Mouse (Mus musculus) neural tube, embryonic 14.5 days (tissue): ENCODE measurements around the gene Sulf2. TPM values are rescaled to one million over a fixed set of nuclear protein-coding genes. Genes with fewer than 3 reads are reported as not detected.

Experiments used
- ATAC-seq: fragments of 200-750 bp; cut with Nextera tagmentation; 2 replicates; pipeline ENCODE4 v1.8.0; 2017; ENCODE audit warnings: low read depth, mild to moderate bottlenecking, moderate TSS enrichment, moderate library complexity
- H3K27ac ChIP-seq: fragments of 300-500 bp; sonication (generic); 2 replicates; pipeline ENCODE4 v1.5.1; 2014; ENCODE audit warnings: low read depth, mild to moderate bottlenecking, control low read depth, low read length, moderate library complexity, mixed read lengths
- H3K27me3 ChIP-seq: fragments of 300-500 bp; sonication (generic); 2 replicates; pipeline ENCODE4 v1.6.1; 2014; ENCODE audit warnings: low read length; ENCODE audit not compliant: control insufficient read depth, insufficient read depth
- H3K36me3 ChIP-seq: fragments of 300-500 bp; sonication (generic); 2 replicates; pipeline ENCODE4 v1.6.1; 2014; ENCODE audit warnings: low read length, mixed read lengths; ENCODE audit not compliant: control insufficient read depth, insufficient read depth
- H3K4me1 ChIP-seq: fragments of 300-500 bp; sonication (generic); 2 replicates; pipeline ENCODE4 v1.6.1; 2014; ENCODE audit warnings: low read length; ENCODE audit not compliant: control insufficient read depth, insufficient read depth
- H3K4me2 ChIP-seq: fragments of 300-500 bp; sonication (generic); 2 replicates; pipeline ENCODE4 v1.6.1; 2014; ENCODE audit warnings: mild to moderate bottlenecking, low read depth, low read length, control low read depth
- H3K4me3 ChIP-seq: fragments of 300-500 bp; sonication (generic); 2 replicates; pipeline ENCODE4 v1.5.1; 2014; ENCODE audit warnings: low read depth, low read length, control low read depth, mixed read lengths
- H3K9ac ChIP-seq: fragments of 300-500 bp; sonication (generic); replicated peaks from 2 replicates; pipeline ENCODE4 v1.6.1; 2014; ENCODE audit warnings: low read depth, mild to moderate bottlenecking, control low read depth, low read length, mixed read lengths
- H3K9me3 ChIP-seq: fragments of 300-500 bp; sonication (generic); 2 replicates; pipeline ENCODE4 v1.6.1; 2016; ENCODE audit warnings: low read length; ENCODE audit not compliant: control insufficient read depth
- WGBS: fragments of 180-500 bp; shearing (Covaris S2); extraction: QIAGEN DNeasy Blood & Tissue Kit; methylation state at CpG from one replicate; pipeline ENCODE4 v1.1.7; 2014; 5-methylcytosine and 5-hydroxymethylcytosine counted together
- polyA plus RNA-seq: library from polyadenylated mRNA; unstranded; fragments of >200 nt; fragmentation: Nextera tagmentation; extraction: Ambion mirVana; gene quantifications from 2 replicates; pipeline ENCODE4 v1.2.1, GENCODE M21; 2014

The Sulf2 gene
- polyA plus RNA-seq, 1 experiment from 2014 or later: 141 TPM

DNA sequence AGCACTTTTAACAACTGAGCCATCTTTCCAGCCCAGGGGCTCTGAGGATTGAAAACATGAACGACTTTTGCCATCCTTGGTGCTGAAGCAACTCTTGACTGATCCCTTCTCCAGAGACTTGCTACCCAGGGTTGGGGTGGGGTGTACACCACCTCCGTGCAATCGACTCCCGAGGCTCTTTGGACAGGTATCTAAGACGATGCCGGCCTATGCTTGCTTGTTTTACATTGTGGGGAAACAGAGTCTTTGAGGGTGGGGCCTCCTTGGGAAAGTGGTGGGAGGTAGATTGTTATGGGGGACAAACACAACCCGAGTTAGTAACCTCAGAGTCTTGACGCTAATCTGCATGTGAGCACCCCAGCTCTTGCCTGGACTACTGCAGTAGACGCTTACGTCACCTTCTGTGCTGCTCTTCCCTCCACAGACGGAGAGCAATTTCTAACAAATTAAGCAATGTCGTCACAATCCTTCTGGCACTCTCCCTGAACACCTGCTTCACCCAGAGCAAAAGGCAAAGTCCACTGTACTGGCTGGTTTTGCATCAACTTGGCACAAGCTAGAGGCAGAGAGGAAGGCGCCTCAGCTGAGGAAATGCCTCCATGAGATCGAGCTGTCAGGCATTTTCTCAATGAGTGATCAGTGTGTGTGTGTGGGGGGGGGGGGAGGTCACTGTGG lies 33.6 kb downstream of the Sulf2 start:
- Histone ChIP-seq H3K4me2 (no peak overlapping the region), H3K36me3 (no peaks in the 10 kb centered on the region), H3K4me1 (no peaks in the 10 kb centered on the region), H3K4me3 (no peak overlapping the region), H3K9ac (no peak overlapping the region), H3K9me3 (no peaks in the 10 kb centered on the region), H3K27ac (no peak overlapping the region), H3K27me3 (no peaks in the 10 kb centered on the region)
- 81% methylated on average over 14 of the region's 14 CpGs for WGBS
- ATAC-seq: no peak

DNA sequence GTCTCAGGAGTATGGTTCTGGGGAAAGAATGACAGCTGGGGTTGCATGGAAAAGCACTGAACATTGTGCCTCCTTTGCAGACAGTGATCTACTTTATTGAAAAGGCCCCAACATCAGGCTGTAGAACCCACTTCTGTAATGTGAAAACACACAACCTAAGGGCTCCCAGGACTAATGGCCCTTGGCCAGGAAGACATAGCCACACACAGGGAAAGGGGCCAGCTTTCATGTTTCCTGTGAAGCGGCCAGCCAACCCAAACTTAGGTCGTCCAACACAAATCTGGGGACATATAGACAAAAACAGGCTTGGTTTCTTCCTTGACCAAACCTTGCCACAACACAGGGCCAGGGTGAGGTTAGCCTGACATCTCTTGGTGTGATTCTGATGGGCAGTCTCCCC lies 35.5 kb downstream of the Sulf2 start:
- 93% methylated on average over 2 of the region's 2 CpGs for WGBS
- H3K27ac ChIP-seq: no peak overlapping the region
- H3K27me3 ChIP-seq: no peaks in the 10 kb centered on the region

DNA sequence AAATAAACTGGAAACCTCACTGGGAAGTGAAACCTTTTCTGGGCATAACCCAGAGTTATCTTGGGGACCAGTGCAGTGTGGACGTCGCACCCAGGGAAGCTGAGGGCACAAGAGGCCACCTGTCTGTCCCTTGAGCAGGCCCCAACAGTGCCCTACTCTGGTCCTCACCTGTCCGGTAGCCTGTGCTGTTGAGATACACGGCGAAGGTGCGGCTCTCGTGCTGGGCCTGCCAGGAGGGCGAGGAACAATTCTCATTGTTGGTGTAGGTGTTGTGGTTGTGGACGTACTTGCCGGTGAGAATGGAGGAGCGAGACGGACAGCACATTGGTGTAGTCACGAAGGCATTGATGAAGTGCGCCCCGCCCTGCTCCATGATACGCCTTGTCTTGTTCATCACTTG lies 38.8 kb downstream of the Sulf2 start:
- Histone ChIP-seq H3K4me3 (no peak overlapping the region), H3K36me3 (0 out of 2 replicates have a peak, but pooled peaks cover 3% of the 10 kb centered on the region), H3K9ac (no peak overlapping the region), H3K27ac (no peak overlapping the region), H3K4me2 (no peak overlapping the region), H3K4me1 (no peaks in the 10 kb centered on the region), H3K9me3 (no peaks in the 10 kb centered on the region), H3K27me3 (no peaks in the 10 kb centered on the region)
- WGBS: 97% methylated on average over 16 of the region's 16 CpGs
- no peak for ATAC-seq

More for the DNA sequence above, 35.5 kb downstream of the Sulf2 start:
- Histone ChIP-seq H3K4me3 (no peak overlapping the region), H3K4me1 (no peaks in the 10 kb centered on the region), H3K4me2 (no peak overlapping the region), H3K36me3 (0 out of 2 replicates have a peak, but pooled peaks cover 3% of the 10 kb centered on the region), H3K9ac (no peak overlapping the region), H3K9me3 (no peaks in the 10 kb centered on the region)
- no peak for ATAC-seq

DNA sequence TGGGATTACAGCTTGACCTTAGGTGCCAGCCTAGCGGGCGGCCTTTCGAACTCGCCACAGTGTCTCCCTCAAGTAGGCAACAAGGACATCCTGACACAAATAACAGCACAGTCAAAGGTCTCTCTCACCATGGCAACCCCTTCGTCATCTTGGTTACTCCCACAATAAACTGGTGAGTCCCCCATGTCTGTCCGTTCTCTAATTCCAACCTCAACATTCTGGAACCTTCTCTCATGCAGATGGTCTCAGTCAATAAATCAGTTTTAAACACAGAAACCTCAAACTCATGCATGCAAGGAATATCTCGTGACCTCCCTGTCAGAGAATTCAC lies 39.2 kb downstream of the Sulf2 start:
- Histone ChIP-seq H3K27me3 (no peaks in the 10 kb centered on the region), H3K36me3 (0 out of 2 replicates have a peak, but pooled peaks cover 3% of the 10 kb centered on the region), H3K9me3 (no peaks in the 10 kb centered on the region), H3K4me1 (no peaks in the 10 kb centered on the region), H3K4me2 (no peak overlapping the region), H3K27ac (no peak overlapping the region), H3K9ac (no peak overlapping the region), H3K4me3 (no peak overlapping the region)
- no peak for ATAC-seq
- WGBS: 83% methylated on average over 7 of the region's 7 CpGs

DNA sequence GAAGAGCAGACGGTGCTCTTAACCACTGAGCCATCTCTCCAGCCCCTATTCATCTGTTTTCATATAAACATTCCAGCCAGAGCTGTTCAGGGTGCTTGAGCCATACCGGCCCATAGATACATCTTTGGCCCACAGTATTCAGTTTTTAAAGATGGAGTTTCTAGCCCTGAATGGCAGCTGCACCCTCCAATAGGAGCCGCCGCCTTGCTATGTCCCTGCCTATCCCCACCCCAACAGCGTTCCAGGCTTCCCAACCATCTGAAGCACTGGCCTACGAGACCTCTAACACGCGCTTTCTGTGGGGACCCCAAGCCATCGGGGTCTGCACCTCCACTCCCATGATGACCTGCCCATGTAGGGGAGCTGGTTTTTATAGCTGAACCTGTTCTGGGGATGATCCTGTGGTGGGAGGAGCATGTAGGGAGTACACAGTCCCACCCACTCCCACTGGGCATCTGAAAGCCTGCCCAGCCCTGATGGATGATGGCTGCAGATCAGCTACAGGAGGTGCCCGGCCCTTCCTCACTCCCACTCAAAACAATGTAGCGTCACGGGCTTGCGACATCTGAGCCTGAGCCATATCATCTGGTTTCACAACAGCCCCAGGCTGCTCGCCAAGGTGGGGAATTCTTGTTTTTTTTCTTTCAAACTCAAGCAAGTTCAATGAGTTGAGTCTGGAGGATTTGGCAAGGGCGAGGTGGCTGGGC lies 39.7 kb downstream of the Sulf2 start:
- H3K27ac ChIP-seq: no peak overlapping the region
- H3K4me3 ChIP-seq: no peak overlapping the region
- no peak for ATAC-seq
- 0 out of 2 replicates have a peak, but pooled peaks cover 3% of the 10 kb centered on the region for H3K36me3 ChIP-seq
- H3K9ac ChIP-seq: no peak overlapping the region
- H3K4me2 ChIP-seq: no peak overlapping the region
- H3K9me3 ChIP-seq: no peaks in the 10 kb centered on the region
- no peaks in the 10 kb centered on the region for H3K4me1 ChIP-seq
- WGBS: 91% methylated on average over 15 of the region's 15 CpGs
- H3K27me3 ChIP-seq: no peaks in the 10 kb centered on the region

DNA sequence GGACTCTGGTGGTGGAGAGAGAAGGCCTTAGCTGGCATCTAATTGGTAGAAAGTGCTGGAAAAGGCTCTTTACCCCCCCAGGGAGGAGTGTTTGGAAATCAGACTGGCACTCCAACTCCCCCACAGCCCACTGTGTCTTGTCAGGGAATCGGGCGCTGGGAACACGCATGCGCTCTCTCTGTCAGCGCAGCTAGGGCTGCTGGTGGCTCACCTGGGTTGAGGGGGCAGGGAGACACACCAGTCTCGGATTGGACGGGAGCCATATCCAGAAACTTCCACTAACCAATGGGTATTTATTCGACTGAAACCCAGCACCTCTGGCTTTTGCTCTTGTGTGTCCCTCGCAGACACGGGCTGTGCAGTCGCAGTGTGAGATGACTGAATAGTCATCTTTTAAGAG lies 42.5 kb downstream of the Sulf2 start:
- H3K27ac ChIP-seq: no peak overlapping the region
- no peak overlapping the region for H3K4me3 ChIP-seq
- 0 out of 2 replicates have a peak, but pooled peaks cover 3% of the 10 kb centered on the region for H3K36me3 ChIP-seq
- no peak overlapping the region for H3K9ac ChIP-seq
- no peaks in the 10 kb centered on the region for H3K9me3 ChIP-seq
- WGBS: 96% methylated on average over 11 of the region's 11 CpGs
- no peak for ATAC-seq
- no peak overlapping the region for H3K4me2 ChIP-seq
- no peaks in the 10 kb centered on the region for H3K27me3 ChIP-seq
- no peaks in the 10 kb centered on the region for H3K4me1 ChIP-seq

DNA sequence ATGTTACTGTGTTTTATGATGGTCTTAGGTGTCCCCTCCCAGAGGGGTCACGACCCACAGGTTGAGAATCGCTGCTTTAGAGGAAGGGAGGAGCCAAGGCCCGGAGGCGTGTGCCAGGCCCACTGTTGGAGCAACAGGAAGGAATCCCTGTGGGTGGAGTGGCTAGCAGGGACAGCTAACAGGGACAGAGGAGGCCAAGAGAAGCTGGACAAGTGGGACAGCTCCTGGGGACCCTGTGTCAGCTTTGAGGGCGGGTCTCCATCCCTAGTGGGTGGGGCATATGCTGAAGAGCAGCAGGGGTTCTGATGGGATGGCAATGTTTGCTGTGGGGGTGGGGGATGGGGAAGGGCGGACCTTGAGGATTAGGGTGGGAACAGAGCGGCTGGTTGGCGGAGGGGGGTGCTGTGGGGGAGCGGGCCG lies 43.6 kb downstream of the Sulf2 start:
- H3K9ac ChIP-seq: no peak overlapping the region
- 44% methylated on average over 10 of the region's 10 CpGs for WGBS
- no peaks in the 10 kb centered on the region for H3K4me1 ChIP-seq
- no peak overlapping the region for H3K4me3 ChIP-seq
- H3K27ac ChIP-seq: no peak overlapping the region
- no peaks in the 10 kb centered on the region for H3K27me3 ChIP-seq
- no peak overlapping the region for H3K4me2 ChIP-seq
- H3K36me3 ChIP-seq: 0 out of 2 replicates have a peak, but pooled peaks cover 3% of the 10 kb centered on the region
- no peaks in the 10 kb centered on the region for H3K9me3 ChIP-seq
- no peak for ATAC-seq

DNA sequence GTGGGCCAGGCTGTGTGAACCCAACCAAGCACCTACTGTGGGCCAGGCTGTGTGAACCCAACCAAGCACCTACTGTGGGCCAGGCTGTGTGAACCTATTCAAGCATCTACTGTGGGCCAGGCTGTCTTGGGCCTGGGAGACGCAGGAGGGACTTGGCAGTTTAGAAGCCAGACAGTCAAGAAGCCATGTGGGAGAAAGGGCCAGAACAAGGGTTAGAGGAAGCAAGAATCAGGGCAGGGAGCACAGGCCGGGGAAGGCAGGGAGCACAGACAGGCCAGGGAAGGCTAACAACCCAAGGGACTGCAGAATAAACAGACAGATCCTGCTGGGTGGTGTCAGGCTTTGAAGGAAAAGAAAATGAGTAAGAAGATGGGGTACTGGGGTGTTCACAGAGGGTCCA lies 44.2 kb downstream of the Sulf2 start:
- 81% methylated on average over 2 of the region's 2 CpGs for WGBS
- H3K36me3 ChIP-seq: no peaks in the 10 kb centered on the region
- H3K4me3 ChIP-seq: no peak overlapping the region
- no peaks in the 10 kb centered on the region for H3K4me1 ChIP-seq
- no peak for ATAC-seq
- no peaks in the 10 kb centered on the region for H3K27me3 ChIP-seq
- H3K9me3 ChIP-seq: no peaks in the 10 kb centered on the region
- H3K4me2 ChIP-seq: no peak overlapping the region
- H3K9ac ChIP-seq: no peak overlapping the region
- no peak overlapping the region for H3K27ac ChIP-seq

DNA sequence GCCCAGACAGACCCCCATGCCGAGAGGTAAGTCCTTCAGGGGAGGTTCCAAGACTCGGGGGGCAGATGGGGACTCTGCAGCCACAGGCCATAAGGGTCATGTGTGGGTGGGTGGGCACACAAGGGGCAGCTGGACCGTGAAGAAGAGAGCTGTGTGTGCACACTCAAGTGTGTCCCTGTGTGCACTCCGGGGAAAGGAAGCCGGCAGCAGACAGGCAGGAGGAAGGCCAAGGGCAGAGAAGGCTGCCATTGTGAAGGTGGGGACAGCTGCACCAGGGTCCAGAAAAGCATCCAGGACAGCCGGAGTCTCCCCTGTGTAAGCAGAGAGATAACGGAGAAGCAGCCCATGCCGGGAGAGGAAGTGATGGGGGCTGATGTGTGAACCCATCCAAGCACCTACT lies 44.7 kb downstream of the Sulf2 start:
- no peak overlapping the region for H3K27ac ChIP-seq
- H3K27me3 ChIP-seq: no peaks in the 10 kb centered on the region
- H3K4me1 ChIP-seq: no peaks in the 10 kb centered on the region
- no peaks in the 10 kb centered on the region for H3K9me3 ChIP-seq
- H3K36me3 ChIP-seq: no peaks in the 10 kb centered on the region
- no peak for ATAC-seq
- H3K4me2 ChIP-seq: no peak overlapping the region
- H3K4me3 ChIP-seq: no peak overlapping the region
- WGBS: 72% methylated on average over 8 of the region's 8 CpGs
- H3K9ac ChIP-seq: no peak overlapping the region
